ENCODE assay signal across 12 mouse cellular contexts in the genomic region with DNA sequence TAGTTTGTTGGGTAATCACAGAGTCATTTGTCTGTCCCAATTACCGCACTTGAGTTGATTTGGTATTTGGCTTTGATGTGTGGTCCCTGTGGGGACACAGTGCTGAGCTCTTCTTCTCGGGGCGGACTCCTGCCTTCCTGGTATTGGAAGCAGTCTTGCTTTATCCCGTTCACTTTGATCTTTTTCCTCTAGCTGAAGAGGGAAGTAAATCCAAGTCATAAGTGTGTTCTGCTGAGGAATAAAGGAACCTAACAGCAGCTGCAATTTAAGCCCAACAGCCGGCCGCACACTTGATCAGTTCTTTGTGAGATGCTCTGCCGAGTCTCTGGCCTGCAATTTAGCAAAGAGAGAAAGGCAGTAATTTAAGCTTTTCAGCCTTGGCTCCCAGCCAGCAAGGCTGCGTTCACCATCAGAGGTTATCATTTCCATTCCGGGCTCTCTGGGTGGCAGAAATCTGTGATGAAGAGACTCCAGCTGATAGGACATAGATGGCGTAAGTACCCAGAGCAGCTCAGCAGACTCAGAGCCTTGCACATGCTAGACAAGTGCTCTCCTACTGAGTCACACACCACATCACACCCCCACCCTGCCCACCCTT. TPM values are rescaled to one million over a fixed set of nuclear protein-coding genes. Genes with fewer than 3 reads are reported as not detected.
A peak's percentile ranks its signal among the peaks of the same experiment; 100 is the strongest.
DNase-seq lines count a peak whose midpoint lies in the region; ATAC-seq lines count a peak whose summit lies in the region.
"Had no signal": no experiment of that assay in that cellular context is flagged by ENCODE, and none has a peak within 500 bp of the region (broad histone marks: within the 10 kb centered on the region; RNA-seq: fewer than 3 reads in every experiment).

No protein-coding gene starts in this region.

- H3K27ac ChIP-seq in hindbrain, embryonic 14.5 days, result 0 out of 2 replicates have a peak overlapping the region, but pooled peaks have one; percentile 41
- no peak overlapping the region for H3K27ac ChIP-seq in hindbrain, embryonic 10.5 days
- H3K27ac ChIP-seq in hindbrain, embryonic 15.5 days (replicated peaks), result 0 out of 2 replicates have a peak overlapping the region, but pooled peaks have one; percentile 12
- H3K27ac ChIP-seq: limb, embryonic 15.5 days had no signal

- peak; percentile 49 for DNase-seq in hindbrain, embryonic 14.5 days (ENCODE audit: low spot score)
- no peak for DNase-seq in hindbrain, embryonic 10.5 days (ENCODE audit: low spot score)
- DNase-seq in testis, postnatal 10 days (ENCODE audit: low spot score), result peak; percentile 54
- no peak for DNase-seq in testis, postnatal 14 days (ENCODE audit: low spot score)
- DNase-seq in telencephalon, adult 2 months (ENCODE audit: low read depth, low spot score), result peak; percentile 49
- DNase-seq in ovary, adult 18-20 months (ENCODE audit: low spot score), result no peak
- DNase-seq in ovary, postnatal 10 days (ENCODE audit: low spot score), result no peak
- DNase-seq: cerebellum, adult 9-10 months had no signal

- 0 out of 2 replicates have a peak, but pooled peaks have one; percentile 37 for ATAC-seq in hindbrain, embryonic 14.5 days (ENCODE audit: low FRiP score)
- peak; percentile 38; the same call in 1 of the 2 replicates for ATAC-seq in hindbrain, embryonic 15.5 days (ENCODE audit: low FRiP score, low read depth)
- ATAC-seq: activated CD4-positive, CD25-positive, alpha-beta regulatory T cell, adult 4 months had no signal

- no peaks in the 10 kb centered on the region for H3K9me3 ChIP-seq in hindbrain, embryonic 14.5 days (ENCODE audit: control insufficient read depth, low read length)
- no peaks in the 10 kb centered on the region for H3K9me3 ChIP-seq in hindbrain, embryonic 10.5 days
- H3K9me3 ChIP-seq in hindbrain, embryonic 15.5 days, result no peaks in the 10 kb centered on the region
- H3K9me3 ChIP-seq: limb, embryonic 15.5 days; megakaryocyte, embryonic 14.5 days had no signal

- H3K4me2 ChIP-seq in hindbrain, embryonic 14.5 days (replicated peaks), result no peak overlapping the region
- H3K4me2 ChIP-seq in hindbrain, embryonic 15.5 days, result no peak overlapping the region
- H3K4me2 ChIP-seq: limb, embryonic 15.5 days had no signal

- H3K4me3 ChIP-seq in hindbrain, embryonic 14.5 days (replicated peaks; ENCODE audit: low read length), result no peak overlapping the region
- H3K4me3 ChIP-seq in hindbrain, embryonic 10.5 days, result no peak overlapping the region
- no peak overlapping the region for H3K4me3 ChIP-seq in hindbrain, embryonic 15.5 days
- H3K4me3 ChIP-seq: limb, embryonic 15.5 days; megakaryocyte, embryonic 14.5 days had no signal

- H3K36me3 ChIP-seq in hindbrain, embryonic 14.5 days (replicated peaks; ENCODE audit: control insufficient read depth, insufficient read depth), result peaks cover 87% of the 10 kb centered on the region
- H3K36me3 ChIP-seq in hindbrain, embryonic 10.5 days, result peaks cover 88% of the 10 kb centered on the region
- peaks cover 66% of the 10 kb centered on the region for H3K36me3 ChIP-seq in hindbrain, embryonic 15.5 days

- WGBS in hindbrain, embryonic 14.5 days, result 61% methylated on average over 10 of the region's 10 CpGs
- 86% methylated on average over 10 of the region's 10 CpGs for WGBS in hindbrain, embryonic 10.5 days
- 49% methylated on average over 10 of the region's 10 CpGs for WGBS in hindbrain, embryonic 15.5 days

- H3K9ac ChIP-seq in hindbrain, embryonic 14.5 days, result no peak overlapping the region
- H3K9ac ChIP-seq in hindbrain, embryonic 15.5 days, result no peak overlapping the region
- H3K9ac ChIP-seq: limb, embryonic 15.5 days had no signal

- H3K4me1 ChIP-seq in hindbrain, embryonic 14.5 days (replicated peaks; ENCODE audit: control insufficient read depth, insufficient read depth, low read length), result no peaks in the 10 kb centered on the region
- H3K4me1 ChIP-seq in hindbrain, embryonic 10.5 days (replicated peaks), result no peaks in the 10 kb centered on the region
- peaks cover 5% of the 10 kb centered on the region; the same call in 1 of the 2 replicates for H3K4me1 ChIP-seq in hindbrain, embryonic 15.5 days (replicated peaks)
- H3K4me1 ChIP-seq: limb, embryonic 15.5 days had no signal

- no peaks in the 10 kb centered on the region for H3K27me3 ChIP-seq in hindbrain, embryonic 14.5 days (ENCODE audit: control insufficient read depth, insufficient read depth, low read length)
- H3K27me3 ChIP-seq in hindbrain, embryonic 10.5 days (ENCODE audit: insufficient read depth, poor library complexity, severe bottlenecking), result no peaks in the 10 kb centered on the region
- no peaks in the 10 kb centered on the region for H3K27me3 ChIP-seq in hindbrain, embryonic 15.5 days
- H3K27me3 ChIP-seq: limb, embryonic 15.5 days; megakaryocyte, embryonic 14.5 days had no signal

RNA-seq across cellular contexts. Expression of a gene that starts 14.1 kb away (rescaled TPM):
- polyA plus RNA-seq in hindbrain, embryonic 14.5 days (2014; fragmentation: Nextera tagmentation; extraction: Ambion mirVana), result 191 and 213 TPM in 2 replicates
- polyA plus RNA-seq in hindbrain, embryonic 10.5 days (2016; fragmentation: Nextera tagmentation; extraction: Ambion mirVana), result 293 and 337 TPM in 2 replicates
- 204 and 212 TPM in 2 replicates for polyA plus RNA-seq in hindbrain, embryonic 15.5 days (2015; fragmentation: Nextera tagmentation; extraction: Ambion mirVana)

RNA-seq across cellular contexts. Expression of a gene that starts 17.6 kb away (rescaled TPM):
- 211 and 230 TPM in 2 replicates for polyA plus RNA-seq in hindbrain, embryonic 14.5 days (2014; fragmentation: Nextera tagmentation; extraction: Ambion mirVana)
- polyA plus RNA-seq in hindbrain, embryonic 10.5 days (2016; fragmentation: Nextera tagmentation; extraction: Ambion mirVana), result 217 and 229 TPM in 2 replicates
- 190 and 193 TPM in 2 replicates for polyA plus RNA-seq in hindbrain, embryonic 15.5 days (2015; fragmentation: Nextera tagmentation; extraction: Ambion mirVana)

RNA-seq across cellular contexts. Expression of a gene that starts 32.8 kb away (rescaled TPM):
- polyA plus RNA-seq in hindbrain, embryonic 14.5 days (2014; fragmentation: Nextera tagmentation; extraction: Ambion mirVana), result 32.0 and 32.1 TPM in 2 replicates
- 28.3 and 35.7 TPM in 2 replicates for polyA plus RNA-seq in hindbrain, embryonic 10.5 days (2016; fragmentation: Nextera tagmentation; extraction: Ambion mirVana)
- 32.8 and 37.1 TPM in 2 replicates for polyA plus RNA-seq in hindbrain, embryonic 15.5 days (2015; fragmentation: Nextera tagmentation; extraction: Ambion mirVana)

RNA-seq across cellular contexts. Expression of a gene that starts 52.6 kb away (rescaled TPM):
- 11.9 and 12.3 TPM in 2 replicates for polyA plus RNA-seq in hindbrain, embryonic 14.5 days (2014; fragmentation: Nextera tagmentation; extraction: Ambion mirVana)
- polyA plus RNA-seq in hindbrain, embryonic 10.5 days (2016; fragmentation: Nextera tagmentation; extraction: Ambion mirVana), result 5.1 and 8.2 TPM in 2 replicates
- polyA plus RNA-seq in hindbrain, embryonic 15.5 days (2015; fragmentation: Nextera tagmentation; extraction: Ambion mirVana), result 13.8 and 14.2 TPM in 2 replicates

Comparison
In these comparisons a context has a peak if more than half of its experiments do, and no peak if none do; other contexts are left out.
1. DNase-seq: peak in hindbrain, embryonic 14.5 days (single experiment), testis, postnatal 10 days (single experiment) and telencephalon, adult 2 months (single experiment); none in hindbrain, embryonic 10.5 days (single experiment), testis, postnatal 14 days (single experiment), ovary, adult 18-20 months (single experiment) and ovary, postnatal 10 days (single experiment).